Mouse (Mus musculus) kidney, adult 8-10 months (tissue): ENCODE measurements around the gene Dyrk1a.
A peak's percentile ranks its signal among the peaks of the same experiment; 100 is the strongest.

Experiments
- DNase-seq, 2 experiments: peaks; one replicate each; pipeline ENCODE4 v3.0.0; 2022

Gene Dyrk1a

DNA sequence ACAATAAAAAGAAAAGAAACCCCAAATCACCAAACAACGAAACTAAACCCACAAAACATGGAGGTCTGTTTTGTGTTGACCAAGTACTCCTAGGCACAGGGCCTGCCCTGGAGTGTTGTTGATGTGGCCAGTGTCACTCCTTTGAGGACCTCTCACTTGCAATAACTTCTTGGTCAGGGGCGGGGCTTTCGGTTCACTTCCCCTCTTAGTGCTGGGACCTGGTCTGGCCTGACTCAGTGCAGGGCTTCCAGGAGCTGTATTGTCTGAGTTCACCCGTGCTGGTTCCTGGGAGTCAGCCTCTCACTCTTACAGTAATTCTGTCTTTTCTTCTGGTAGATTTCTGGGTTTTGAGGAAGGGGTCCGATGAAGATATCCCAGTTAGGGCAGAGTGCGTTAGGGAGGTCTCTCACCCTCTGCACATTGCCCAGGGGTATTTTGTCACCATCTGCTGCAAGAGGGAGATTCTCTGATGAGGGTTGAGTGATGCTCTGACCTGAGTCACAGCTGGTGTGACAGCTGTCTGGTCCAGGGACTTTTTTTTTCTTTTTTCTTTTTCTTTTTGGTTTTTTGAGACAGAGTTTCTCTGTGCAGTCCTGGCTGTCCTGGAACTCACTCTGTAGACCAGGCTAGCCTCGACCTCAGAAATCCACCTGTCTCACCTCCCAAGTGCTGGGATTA lies 150.8 kb downstream of the Dyrk1a start:
- DNase-seq, result no peak

DNA sequence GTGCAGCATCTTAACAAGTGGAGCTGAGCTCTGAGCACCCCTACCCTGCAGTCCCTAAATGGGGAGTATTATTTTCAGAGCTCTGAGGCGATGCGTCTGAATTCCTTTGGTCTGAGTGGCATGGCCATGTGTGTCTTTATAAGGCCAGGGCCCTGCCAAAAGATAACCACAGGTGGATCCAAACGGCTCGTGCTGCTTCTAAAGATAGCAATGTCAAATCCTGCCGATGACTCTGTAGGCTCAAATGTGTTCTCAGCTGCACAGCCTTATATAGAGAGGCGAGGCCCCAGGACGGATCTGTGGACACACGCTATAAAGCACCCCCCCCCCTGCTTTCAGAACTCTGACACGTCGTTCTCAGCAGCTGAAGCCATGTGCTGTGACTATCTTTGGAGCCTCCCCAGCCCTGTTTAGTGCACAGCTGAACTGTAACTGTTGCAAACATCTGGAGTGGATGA lies 151.8 kb downstream of the Dyrk1a start:
- DNase-seq, result no peak

DNA sequence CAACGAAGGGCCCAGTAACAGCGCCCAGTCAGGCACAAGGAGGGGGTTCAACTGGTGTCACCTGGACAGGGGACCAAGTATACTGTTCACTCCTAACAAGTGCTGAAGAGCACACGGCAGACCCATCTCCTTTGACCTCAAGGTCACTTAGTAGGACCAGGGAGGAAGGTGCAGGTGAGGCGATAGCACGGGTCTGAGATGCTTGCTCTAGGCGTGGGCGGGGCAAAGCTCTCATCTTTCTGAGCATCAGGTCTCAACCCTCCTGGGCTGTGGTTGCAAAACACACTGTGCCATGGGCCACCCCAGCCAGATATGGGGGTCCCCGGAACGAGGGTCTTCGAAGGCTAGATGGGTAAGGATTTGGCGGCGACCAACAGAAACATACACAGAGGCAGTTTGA lies 153.1 kb downstream of the Dyrk1a start:
- no peak for DNase-seq

DNA sequence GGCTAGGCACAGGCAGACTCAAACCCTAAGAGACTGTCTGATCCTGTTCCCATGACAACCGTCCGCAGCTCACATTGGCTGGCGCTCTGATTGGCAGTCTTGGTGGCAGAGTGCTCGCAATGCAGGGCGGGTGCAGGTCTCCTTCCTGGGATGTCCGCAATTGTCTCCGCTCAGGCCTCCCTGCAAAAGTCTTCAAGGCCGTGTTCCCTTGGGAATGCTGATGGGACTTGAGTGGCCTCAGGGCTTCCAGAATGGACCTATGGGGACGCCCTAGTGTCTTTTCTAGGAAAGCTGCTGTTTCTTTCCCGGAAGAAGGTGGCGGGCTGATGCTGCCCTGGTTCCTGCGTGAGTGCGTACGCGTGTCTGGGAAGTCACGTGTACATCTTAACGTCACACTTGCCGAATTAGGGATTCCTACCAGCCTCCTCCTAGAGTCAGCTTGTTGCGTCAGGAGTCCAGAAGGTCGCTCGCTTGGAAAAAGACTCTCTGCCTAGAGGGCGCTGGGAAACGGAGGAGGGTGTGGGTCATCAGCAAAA lies 154.3 kb downstream of the Dyrk1a start:
- DNase-seq, result peak; percentile 68 to 81

DNA sequence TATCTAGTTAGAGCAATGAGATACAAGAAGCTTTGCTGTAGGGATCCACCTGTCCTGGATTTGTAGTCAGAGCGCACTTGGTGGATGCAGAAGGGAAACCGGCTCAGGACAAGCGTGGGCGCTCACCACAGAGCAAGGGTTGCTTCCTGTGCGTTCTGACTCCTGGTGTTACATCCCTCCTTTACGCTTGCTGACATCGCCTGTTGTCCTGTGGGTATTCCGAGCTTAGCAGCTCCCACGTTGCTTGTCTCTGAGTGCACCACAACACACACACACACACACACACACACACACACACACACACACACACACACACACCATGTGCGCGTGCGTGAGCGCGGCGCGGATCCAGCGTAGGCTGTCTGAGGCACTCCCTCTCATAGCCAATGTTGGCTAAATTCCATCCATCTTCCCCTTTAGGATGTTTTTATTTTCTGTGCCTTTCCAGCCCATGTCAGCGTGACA lies 155.0 kb downstream of the Dyrk1a start:
- DNase-seq, result no peak

DNA sequence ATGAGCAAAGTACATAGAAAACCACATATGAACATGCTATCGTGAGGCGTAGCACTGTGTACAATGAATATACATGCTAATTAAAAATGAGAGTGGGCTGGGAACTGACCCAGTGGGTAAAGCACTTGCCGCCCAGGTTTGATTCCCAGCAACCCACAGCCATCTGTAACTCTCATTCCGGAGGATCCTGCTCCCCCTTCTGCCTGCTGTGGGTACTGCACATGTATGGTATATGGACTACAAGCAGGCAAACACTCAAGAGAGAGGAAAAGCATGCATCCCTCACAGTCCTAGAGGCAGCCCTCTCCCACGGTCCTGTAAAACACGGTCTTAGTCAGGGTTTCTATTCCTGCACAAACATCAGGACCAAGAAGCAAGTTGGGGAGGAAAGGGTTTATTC lies 159.4 kb downstream of the Dyrk1a start:
- no peak for DNase-seq

DNA sequence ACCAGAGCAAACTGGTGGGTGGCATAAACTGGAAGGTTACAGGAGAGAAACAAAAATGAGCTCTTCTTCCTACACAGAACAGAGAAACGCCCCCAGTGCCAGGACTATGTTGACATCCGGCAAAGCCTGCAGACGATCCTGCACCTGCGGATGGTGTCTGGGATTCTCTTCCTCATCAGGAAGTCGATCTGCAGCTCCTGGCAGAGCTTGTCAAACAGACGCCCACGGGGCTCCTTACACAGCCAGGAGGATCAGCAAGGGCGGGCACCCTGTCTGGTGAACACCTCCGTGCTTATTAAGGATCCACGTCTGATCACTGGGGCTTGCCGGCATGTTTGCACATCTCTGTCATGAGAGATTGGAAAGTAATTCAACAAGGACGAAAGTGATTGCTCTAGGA lies 161.2 kb downstream of the Dyrk1a start:
- DNase-seq, result no peak

DNA sequence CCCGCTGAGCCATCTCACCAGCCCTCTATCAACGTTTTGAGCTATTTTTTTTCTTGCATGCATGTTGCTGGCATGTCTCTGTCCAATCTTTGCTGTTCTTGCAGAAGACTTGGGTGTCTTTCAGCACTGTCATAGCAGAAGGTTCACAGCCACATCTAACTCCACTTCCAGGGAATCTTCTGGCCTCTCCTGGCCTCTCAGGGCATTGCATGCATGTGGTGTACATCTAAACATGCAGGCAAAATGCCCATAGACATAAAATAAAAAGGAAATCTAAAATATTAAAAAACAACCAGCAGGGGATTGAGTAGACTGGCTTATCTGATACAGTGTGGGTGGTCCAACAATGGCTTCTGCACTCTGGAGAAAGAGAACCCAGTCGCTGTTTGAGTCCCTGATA lies 165.7 kb downstream of the Dyrk1a start:
- no peak for DNase-seq

DNA sequence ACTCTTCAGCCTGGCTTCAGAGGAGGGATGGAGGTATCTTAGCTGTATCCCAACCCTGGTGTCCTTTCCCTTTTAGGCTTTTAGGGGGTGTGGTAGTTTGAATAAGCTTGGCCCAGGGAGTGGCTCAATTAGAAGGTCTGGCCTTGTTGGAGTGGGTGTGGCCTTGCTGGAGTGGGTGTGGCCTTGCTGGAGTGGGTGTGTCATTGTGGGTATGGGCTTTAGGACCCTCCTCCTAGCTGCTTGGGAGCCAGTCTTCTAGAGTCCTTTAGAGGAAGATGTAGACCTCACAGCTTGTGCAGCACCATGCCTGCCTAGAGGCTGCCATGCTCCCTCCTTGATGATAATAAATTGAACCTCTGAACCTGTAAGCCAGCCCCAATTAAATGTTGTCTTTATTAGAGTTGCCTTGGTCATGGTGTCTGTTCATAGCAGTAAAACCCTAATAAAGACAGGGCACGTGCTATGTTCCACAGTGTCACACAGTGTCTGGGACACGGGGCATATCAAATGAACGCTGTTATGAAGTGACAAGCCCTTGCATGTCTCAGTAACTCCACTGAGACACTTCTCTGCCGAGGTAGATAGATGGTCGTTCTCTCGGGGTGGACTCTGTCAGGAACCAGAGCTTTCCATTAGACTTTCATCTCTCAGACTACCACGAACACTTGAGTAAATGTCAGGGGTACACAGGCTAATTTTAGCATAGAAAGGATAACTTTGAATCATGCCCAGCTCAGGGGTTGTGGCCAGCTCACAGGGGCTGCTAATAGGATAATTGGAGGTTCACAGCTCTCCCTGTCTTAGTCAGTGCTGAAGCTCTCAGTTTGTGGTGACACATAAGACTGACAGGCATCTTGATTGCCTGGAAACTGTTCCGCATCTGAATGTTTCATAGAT lies 166.9 kb downstream of the Dyrk1a start:
- no peak for DNase-seq

DNA sequence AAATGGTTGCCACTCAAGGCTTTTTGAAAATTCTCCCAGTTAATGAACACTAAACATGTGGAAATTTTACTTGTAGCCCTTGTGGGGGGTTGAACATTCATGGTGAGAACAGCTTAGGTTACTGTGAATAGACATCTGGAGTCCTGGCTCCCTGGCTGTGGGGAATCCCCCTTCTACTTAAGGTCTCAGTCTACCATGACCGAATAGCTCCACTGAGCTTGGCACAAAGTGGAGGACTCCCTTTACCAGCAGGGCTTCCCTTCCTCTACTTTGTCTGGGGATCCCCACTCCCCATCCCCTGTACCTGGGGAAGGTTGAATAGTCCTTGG lies 167.5 kb downstream of the Dyrk1a start:
- no peak for DNase-seq

DNA sequence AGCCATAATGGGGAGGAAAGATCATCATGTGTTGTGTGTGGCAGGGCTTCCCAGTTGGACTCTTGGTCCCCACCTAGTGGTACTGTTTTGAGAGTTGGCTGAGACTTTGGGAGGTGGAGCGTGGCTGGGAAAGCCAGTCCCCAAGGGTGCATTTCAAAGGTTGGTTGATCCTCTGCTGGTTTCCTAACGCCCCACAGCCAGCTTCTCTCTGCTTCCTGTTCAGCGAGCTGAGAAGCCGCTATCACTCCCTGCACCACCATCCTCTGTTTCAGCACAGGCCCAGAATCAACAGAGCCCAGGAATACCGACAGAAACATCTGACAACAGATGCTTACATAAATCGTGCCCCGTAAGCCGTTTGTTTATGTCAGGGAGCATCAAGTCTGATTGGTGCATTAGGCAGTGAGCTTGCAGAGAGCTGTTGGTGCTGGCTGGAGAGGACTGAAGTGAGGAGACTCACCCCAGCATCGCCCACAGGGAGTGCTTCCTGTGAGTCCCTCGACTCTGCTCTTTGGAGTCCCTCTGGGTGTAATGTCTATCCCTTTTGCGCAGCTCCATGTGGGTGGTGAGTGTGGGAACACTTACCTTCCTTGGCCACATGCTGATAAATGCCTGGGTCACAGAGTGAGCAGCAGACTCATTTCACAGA lies 174.2 kb downstream of the Dyrk1a start:
- DNase-seq, result peak; percentile 27 to 51

DNA sequence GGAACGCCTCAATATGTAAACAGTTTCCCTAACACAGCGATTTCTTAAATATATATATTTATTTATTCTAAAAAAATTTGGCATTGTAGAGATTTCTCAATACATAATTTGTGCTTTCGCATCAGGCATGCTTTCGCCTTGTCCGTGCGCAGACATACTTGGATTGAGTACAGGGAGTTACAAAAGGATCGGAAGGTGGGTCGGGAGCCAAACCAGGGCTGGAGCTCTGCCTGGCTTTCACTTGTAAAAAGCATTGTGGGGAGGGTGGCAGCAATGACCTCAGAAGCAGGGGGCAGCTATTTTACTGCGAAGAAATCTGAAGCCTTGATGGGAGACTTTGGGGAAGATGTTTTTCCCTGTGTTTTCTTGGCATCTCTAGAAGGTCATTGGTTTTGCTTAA lies 175.2 kb downstream of the Dyrk1a start:
- DNase-seq, result no peak
